Mouse (Mus musculus): ENCODE results near the gene Slc25a44.

DNA sequence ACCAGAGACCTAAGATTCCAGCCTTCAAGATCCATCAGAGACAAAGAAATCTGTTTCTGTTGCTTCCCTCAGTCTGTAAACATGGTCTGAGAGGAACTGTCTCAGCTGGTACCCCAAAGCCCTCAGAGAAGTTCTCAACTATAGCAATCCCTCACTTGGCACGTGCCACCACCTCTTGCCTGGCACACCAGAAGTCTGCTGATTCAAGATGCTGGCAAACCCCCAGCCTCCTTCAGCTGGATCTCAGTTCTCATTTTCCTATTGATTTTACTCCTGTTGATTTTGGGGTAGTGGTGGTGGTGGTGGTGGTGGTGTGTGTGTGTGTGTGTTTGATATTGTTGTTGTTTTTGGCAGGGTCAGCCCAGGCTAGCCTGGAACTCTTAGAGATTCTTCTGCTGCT is 48.6 kb upstream of the Slc25a44 start:
- TF ChIP-seq CTCF (IDR thresholded peaks at IDR 0.05; ENCODE audit: low read depth, low read length) (no peak), POLR2A (IDR thresholded peaks at IDR 0.05; ENCODE audit: insufficient read depth, low read length) (no peak)

All from ES-Bruce4 (cell line).